Mouse (Mus musculus) embryonic fibroblast, embryonic 13.5 days (primary cell): Measurements from ENCODE around the gene Btbd11.

ENCODE experiments used
- CTCF ChIP-seq: IDR thresholded peaks from 2 replicates; pipeline ENCODE4 v1.5.1; 2011; ENCODE audit warnings: mild to moderate bottlenecking, control low read depth, low read length, moderate library complexity, borderline replicate concordance; ENCODE audit not compliant: insufficient read depth
- POLR2A ChIP-seq: IDR thresholded peaks from 2 replicates; pipeline ENCODE4 v1.6.1; 2011; ENCODE audit warnings: low read depth, mild to moderate bottlenecking, control low read depth, low read length, moderate library complexity

- no peak for TF ChIP-seq POLR2A
- no peak for TF ChIP-seq CTCF
These were observed 23.7 kb upstream of the Btbd11 start for GRCm38 (mm10) chr10:85362766-85363442.
